Mouse (Mus musculus) lung, postnatal 25 days (tissue): ENCODE data around the gene Mrpl1.

Experiments
- DNase-seq: peaks from one replicate; pipeline ENCODE4 v3.0.0; 2022; ENCODE audit warnings: low spot score

Gene Mrpl1

GRCm38 (mm10) chr5:96207531-96207930, 1.8 kb upstream of the Mrpl1 start:
- no peak for DNase-seq

- DNase-seq: no peak
These were observed 750 bp upstream of the Mrpl1 start for GRCm38 (mm10) chr5:96208543-96208942.

- peak; percentile 93 for DNase-seq
These were observed 757 bp downstream of the Mrpl1 start for GRCm38 (mm10) chr5:96209916-96210583.

- DNase-seq: no peak
These were observed 9.4 kb downstream of the Mrpl1 start for GRCm38 (mm10) chr5:96218648-96219047.

GRCm38 (mm10) chr5:96219512-96219911, 10.2 kb downstream of the Mrpl1 start:
- DNase-seq: no peak

- DNase-seq: no peak
These were observed 12.0 kb downstream of the Mrpl1 start for GRCm38 (mm10) chr5:96221298-96221697.

GRCm38 (mm10) chr5:96221812-96222585, 12.7 kb downstream of the Mrpl1 start:
- peak; percentile 69 for DNase-seq

GRCm38 (mm10) chr5:96222964-96223363, 13.7 kb downstream of the Mrpl1 start:
- no peak for DNase-seq

GRCm38 (mm10) chr5:96226490-96226889, 17.2 kb downstream of the Mrpl1 start:
- DNase-seq: no peak

GRCm38 (mm10) chr5:96228967-96229366, 19.7 kb downstream of the Mrpl1 start:
- no peak for DNase-seq

GRCm38 (mm10) chr5:96238797-96239196, 29.5 kb downstream of the Mrpl1 start:
- no peak for DNase-seq

GRCm38 (mm10) chr5:96240856-96241255, 31.6 kb downstream of the Mrpl1 start:
- DNase-seq: peak; percentile 10

GRCm38 (mm10) chr5:96244511-96244910, 35.2 kb downstream of the Mrpl1 start:
- DNase-seq: no peak

- DNase-seq: no peak
These were observed 44.7 kb downstream of the Mrpl1 start for GRCm38 (mm10) chr5:96253995-96254394.

- DNase-seq: no peak
These were observed 45.9 kb downstream of the Mrpl1 start for GRCm38 (mm10) chr5:96255166-96255565.

- no peak for DNase-seq
These were observed 48.9 kb downstream of the Mrpl1 start for GRCm38 (mm10) chr5:96258210-96258609.

GRCm38 (mm10) chr5:96267017-96267702, 57.9 kb downstream of the Mrpl1 start:
- peak; percentile 59 for DNase-seq

- no peak for DNase-seq
These were observed 61.8 kb downstream of the Mrpl1 start for GRCm38 (mm10) chr5:96271070-96271469.

GRCm38 (mm10) chr5:96305786-96306185, 96.5 kb downstream of the Mrpl1 start:
- DNase-seq: no peak

- DNase-seq: no peak
These were observed 97.0 kb downstream of the Mrpl1 start for GRCm38 (mm10) chr5:96306271-96306670.

- no peak for DNase-seq
These were observed 97.5 kb downstream of the Mrpl1 start for GRCm38 (mm10) chr5:96306826-96307225.

GRCm38 (mm10) chr5:96308086-96308485, 98.8 kb downstream of the Mrpl1 start:
- no peak for DNase-seq

GRCm38 (mm10) chr5:96308645-96309044, 99.4 kb downstream of the Mrpl1 start:
- no peak for DNase-seq
